Comparison of ENCODE assay signal across 24 mouse cellular contexts in the genomic region with DNA sequence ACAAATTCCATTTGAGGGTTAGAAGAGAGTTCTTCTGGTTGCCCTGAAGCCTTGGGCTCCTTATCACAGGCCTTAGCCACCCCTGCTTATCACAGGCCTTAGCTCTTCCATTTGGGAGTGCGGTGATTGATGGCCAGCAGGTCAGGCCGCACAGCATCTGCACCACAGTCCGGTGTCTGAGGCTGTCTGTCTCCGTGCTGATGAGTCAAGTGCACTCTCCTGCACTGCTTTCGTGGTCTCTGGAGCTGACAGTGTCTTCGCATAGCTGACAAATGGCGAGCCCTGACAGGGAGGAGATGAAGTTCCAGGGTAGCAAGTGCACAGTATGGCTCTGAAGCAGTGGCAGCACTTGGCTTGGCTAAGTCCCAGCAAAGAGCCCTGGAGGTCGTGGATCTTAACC.
DNase-seq lines count a peak whose midpoint lies in the region; ATAC-seq and TF ChIP-seq lines count a peak whose summit lies in the region.
"Had no signal": no experiment of that assay in that cellular context is flagged by ENCODE, and none has a peak within 500 bp of the region (broad histone marks: within the 10 kb centered on the region; RNA-seq: fewer than 3 reads in every experiment).

No protein-coding gene starts in this region.

- H3K9me3 ChIP-seq in lung, embryonic 14.5 days (ENCODE audit: low read depth, low read length) = no peaks in the 10 kb centered on the region
- H3K9me3 ChIP-seq in neural tube, embryonic 14.5 days (ENCODE audit: control insufficient read depth, low read length) = no peaks in the 10 kb centered on the region
- H3K9me3 ChIP-seq in neural tube, embryonic 15.5 days (replicated peaks) = no peaks in the 10 kb centered on the region
- H3K9me3 ChIP-seq: intestine, embryonic 15.5 days had no signal

- H3K4me1 ChIP-seq in lung, embryonic 14.5 days (ENCODE audit: insufficient read depth) = 0 out of 2 replicates have a peak, but pooled peaks cover 4% of the 10 kb centered on the region
- 0 out of 2 replicates have a peak, but pooled peaks cover under 1% of the 10 kb centered on the region for H3K4me1 ChIP-seq in neural tube, embryonic 14.5 days (ENCODE audit: control insufficient read depth, insufficient read depth, low read length)
- H3K4me1 ChIP-seq in neural tube, embryonic 15.5 days = no peaks in the 10 kb centered on the region
- H3K4me1 ChIP-seq: heart, embryonic 15.5 days had no signal

- DNase-seq in adrenal gland, postnatal 10 days = peak; percentile 10
- DNase-seq in adrenal gland, postnatal 4 days (ENCODE audit: low spot score in 2 of 2) = no peak
- DNase-seq in lung, embryonic 14.5 days = no peak
- DNase-seq in lung, postnatal 36 days = no peak
- peak; percentile 9 for DNase-seq in adrenal gland, postnatal 25 days
- DNase-seq: cerebellum, adult 11-12 months; cerebellum, adult 9-10 months; cerebellum, postnatal 25 days; gastrocnemius, adult 2 months; gastrocnemius, postnatal 25 days; heart, postnatal 14 days had no signal

- H3K27ac ChIP-seq in lung, embryonic 14.5 days (ENCODE audit: low read depth) = no peak overlapping the region
- no peak overlapping the region for H3K27ac ChIP-seq in neural tube, embryonic 14.5 days (ENCODE audit: low read depth, low read length)
- H3K27ac ChIP-seq in neural tube, embryonic 15.5 days (replicated peaks) = no peak overlapping the region
- H3K27ac ChIP-seq: embryonic facial prominence, embryonic 10.5 days; forebrain, embryonic 10.5 days; gastrocnemius, adult 2 months; heart, embryonic 15.5 days; hindbrain, embryonic 10.5 days; hindbrain, embryonic 14.5 days; intestine, embryonic 15.5 days had no signal

- H3K36me3 ChIP-seq in lung, embryonic 14.5 days (ENCODE audit: insufficient read depth) = no peaks in the 10 kb centered on the region
- H3K36me3 ChIP-seq in neural tube, embryonic 14.5 days (ENCODE audit: control insufficient read depth, insufficient read depth, low read length) = no peaks in the 10 kb centered on the region
- no peaks in the 10 kb centered on the region for H3K36me3 ChIP-seq in neural tube, embryonic 15.5 days
- H3K36me3 ChIP-seq: embryonic facial prominence, embryonic 10.5 days; forebrain, embryonic 10.5 days; heart, embryonic 15.5 days; hindbrain, embryonic 10.5 days; intestine, embryonic 15.5 days had no signal

- H3K27me3 ChIP-seq in lung, embryonic 14.5 days (ENCODE audit: insufficient read depth, low read length) = no peaks in the 10 kb centered on the region
- H3K27me3 ChIP-seq in neural tube, embryonic 14.5 days (ENCODE audit: control insufficient read depth, insufficient read depth, low read length) = no peaks in the 10 kb centered on the region
- no peaks in the 10 kb centered on the region for H3K27me3 ChIP-seq in neural tube, embryonic 15.5 days (replicated peaks)
- H3K27me3 ChIP-seq: CH12.LX; heart, embryonic 15.5 days; intestine, embryonic 15.5 days; Patski had no signal

- peak; percentile 28; the same call in 1 of the 2 replicates for ATAC-seq in lung, embryonic 14.5 days (ENCODE audit: insufficient read depth)
- 0 out of 2 replicates have a peak, but pooled peaks have one; percentile 6 for ATAC-seq in neural tube, embryonic 14.5 days (ENCODE audit: low read depth)
- no peak for ATAC-seq in neural tube, embryonic 15.5 days (ENCODE audit: low FRiP score)
- ATAC-seq: activated CD4-positive, CD25-positive, alpha-beta regulatory T cell, adult 4 months; forebrain, embryonic 14.5 days; intestine, embryonic 15.5 days; Patski had no signal

- no peak overlapping the region for H3K4me3 ChIP-seq in lung, embryonic 14.5 days (ENCODE audit: low read depth, low read length)
- H3K4me3 ChIP-seq in neural tube, embryonic 14.5 days (ENCODE audit: low read depth, low read length) = no peak overlapping the region
- no peak overlapping the region for H3K4me3 ChIP-seq in neural tube, embryonic 15.5 days (replicated peaks)
- H3K4me3 ChIP-seq: embryonic facial prominence, embryonic 10.5 days; forebrain, embryonic 10.5 days; gastrocnemius, adult 2 months; heart, embryonic 15.5 days; hindbrain, embryonic 10.5 days; intestine, embryonic 15.5 days had no signal

- no peak for TF ChIP-seq CTCF in lung, embryonic 14.5 days (IDR thresholded peaks at IDR 0.05; ENCODE audit: low read depth)

- 29% methylated on average over 8 of the region's 8 CpGs for WGBS in lung, embryonic 14.5 days
- WGBS in neural tube, embryonic 14.5 days = 66% methylated on average over 8 of the region's 8 CpGs
- 67% methylated on average over 8 of the region's 8 CpGs for WGBS in neural tube, embryonic 15.5 days

- no peak overlapping the region for H3K9ac ChIP-seq in lung, embryonic 14.5 days
- no peak overlapping the region for H3K9ac ChIP-seq in neural tube, embryonic 14.5 days (replicated peaks; ENCODE audit: low read depth, low read length)
- H3K9ac ChIP-seq in neural tube, embryonic 15.5 days (replicated peaks) = no peak overlapping the region
- H3K9ac ChIP-seq: heart, embryonic 15.5 days; hindbrain, embryonic 14.5 days; intestine, embryonic 15.5 days had no signal

- no peak overlapping the region for H3K4me2 ChIP-seq in lung, embryonic 14.5 days
- H3K4me2 ChIP-seq in neural tube, embryonic 14.5 days (ENCODE audit: low read depth, low read length) = no peak overlapping the region
- no peak overlapping the region for H3K4me2 ChIP-seq in neural tube, embryonic 15.5 days
- H3K4me2 ChIP-seq: heart, embryonic 11.5 days; heart, embryonic 15.5 days; hindbrain, embryonic 14.5 days; intestine, embryonic 15.5 days had no signal

Comparison
In these comparisons a context has a peak if more than half of its experiments do, and no peak if none do; other contexts are left out.
1. DNase-seq: peak in adrenal gland, postnatal 10 days (single experiment) and adrenal gland, postnatal 25 days (single experiment); none in adrenal gland, postnatal 4 days (0 of 2), lung, embryonic 14.5 days (single experiment) and lung, postnatal 36 days (single experiment).